Mouse (Mus musculus): ENCODE measurements at regions not wholly inside any gene's neighbourhood (a gene's known extent, or its start where the extent isn't known, plus 50 kb on each side); places are given as distances from the start of the nearest gene placed in this dataset.

GRCm38 (mm10) chr1:69453991-69454390 lies 233.1 kb downstream of the Ikzf2 start:
- TF ChIP-seq POLR2A (IDR thresholded peaks at IDR 0.05; ENCODE audit: control insufficient read depth, extremely low read depth, insufficient read depth, low read length, poor library complexity): no peak
- no peak for TF ChIP-seq CTCF (IDR thresholded peaks at IDR 0.05; ENCODE audit: borderline replicate concordance, control insufficient read depth, extremely low read depth, insufficient read depth, low read length, poor library complexity)
- Histone ChIP-seq H3K36me3 (ENCODE audit: control insufficient read depth, insufficient read depth, low read length) (no peaks in the 10 kb centered on the region), H3K4me3 (ENCODE audit: control insufficient read depth, insufficient read depth, low read length) (no peak overlapping the region), H3K27me3 (ENCODE audit: control insufficient read depth, insufficient read depth, low read length) (no peaks in the 10 kb centered on the region), H3K27ac (ENCODE audit: control insufficient read depth, insufficient read depth, low read length) (no peak overlapping the region), H3K4me1 (replicated peaks; ENCODE audit: control insufficient read depth, insufficient read depth, low read length) (no peaks in the 10 kb centered on the region; the same call in 1 of the 2 replicates)
- WGBS: 18% methylated on average over 3 of the region's 3 CpGs
- peak; percentile 2 for DNase-seq

- Histone ChIP-seq H3K36me3 (ENCODE audit: control insufficient read depth, insufficient read depth, low read length) (no peaks in the 10 kb centered on the region), H3K4me3 (ENCODE audit: control insufficient read depth, insufficient read depth, low read length) (no peak overlapping the region), H3K4me1 (replicated peaks; ENCODE audit: control insufficient read depth, insufficient read depth, low read length) (no peaks in the 10 kb centered on the region; the same call in 1 of the 2 replicates), H3K27ac (ENCODE audit: control insufficient read depth, insufficient read depth, low read length) (no peak overlapping the region), H3K27me3 (ENCODE audit: control insufficient read depth, insufficient read depth, low read length) (no peaks in the 10 kb centered on the region)
- TF ChIP-seq CTCF (IDR thresholded peaks at IDR 0.05; ENCODE audit: borderline replicate concordance, control insufficient read depth, extremely low read depth, insufficient read depth, low read length, poor library complexity): no peak
- TF ChIP-seq POLR2A (IDR thresholded peaks at IDR 0.05; ENCODE audit: control insufficient read depth, extremely low read depth, insufficient read depth, low read length, poor library complexity): no peak
- no peak for DNase-seq
Observed at GRCm38 (mm10) chr1:69452910-69453309, 234.1 kb downstream of the Ikzf2 start.

GRCm38 (mm10) chr1:69450455-69450854 lies 236.6 kb downstream of the Ikzf2 start:
- Histone ChIP-seq H3K27me3 (ENCODE audit: control insufficient read depth, insufficient read depth, low read length) (no peaks in the 10 kb centered on the region), H3K4me3 (ENCODE audit: control insufficient read depth, insufficient read depth, low read length) (no peak overlapping the region), H3K36me3 (ENCODE audit: control insufficient read depth, insufficient read depth, low read length) (no peaks in the 10 kb centered on the region), H3K4me1 (replicated peaks; ENCODE audit: control insufficient read depth, insufficient read depth, low read length) (peaks cover 2% of the 10 kb centered on the region; the same call in 1 of the 2 replicates), H3K27ac (ENCODE audit: control insufficient read depth, insufficient read depth, low read length) (no peak overlapping the region)
- TF ChIP-seq POLR2A (IDR thresholded peaks at IDR 0.05; ENCODE audit: control insufficient read depth, extremely low read depth, insufficient read depth, low read length, poor library complexity): no peak
- TF ChIP-seq CTCF (IDR thresholded peaks at IDR 0.05; ENCODE audit: borderline replicate concordance, control insufficient read depth, extremely low read depth, insufficient read depth, low read length, poor library complexity): no peak
- DNase-seq: no peak
- WGBS: 69% methylated on average over 2 of the region's 2 CpGs

GRCm38 (mm10) chr1:69447276-69447675 lies 239.8 kb downstream of the Ikzf2 start:
- Histone ChIP-seq H3K4me3 (ENCODE audit: control insufficient read depth, insufficient read depth, low read length) (no peak overlapping the region), H3K27me3 (ENCODE audit: control insufficient read depth, insufficient read depth, low read length) (no peaks in the 10 kb centered on the region), H3K36me3 (ENCODE audit: control insufficient read depth, insufficient read depth, low read length) (no peaks in the 10 kb centered on the region), H3K4me1 (replicated peaks; ENCODE audit: control insufficient read depth, insufficient read depth, low read length) (peaks cover 2% of the 10 kb centered on the region; the same call in 1 of the 2 replicates), H3K27ac (ENCODE audit: control insufficient read depth, insufficient read depth, low read length) (no peak overlapping the region)
- DNase-seq: no peak
- 95% methylated on average over 5 of the region's 5 CpGs for WGBS
- TF ChIP-seq CTCF (IDR thresholded peaks at IDR 0.05; ENCODE audit: borderline replicate concordance, control insufficient read depth, extremely low read depth, insufficient read depth, low read length, poor library complexity) (no peak), POLR2A (IDR thresholded peaks at IDR 0.05; ENCODE audit: control insufficient read depth, extremely low read depth, insufficient read depth, low read length, poor library complexity) (no peak)

- Histone ChIP-seq H3K27me3 (ENCODE audit: control insufficient read depth, insufficient read depth, low read length) (no peaks in the 10 kb centered on the region), H3K4me3 (ENCODE audit: control insufficient read depth, insufficient read depth, low read length) (no peak overlapping the region), H3K27ac (ENCODE audit: control insufficient read depth, insufficient read depth, low read length) (no peak overlapping the region), H3K36me3 (ENCODE audit: control insufficient read depth, insufficient read depth, low read length) (no peaks in the 10 kb centered on the region), H3K4me1 (replicated peaks; ENCODE audit: control insufficient read depth, insufficient read depth, low read length) (peaks cover 2% of the 10 kb centered on the region; the same call in 1 of the 2 replicates)
- no peak for DNase-seq
- no peak for TF ChIP-seq POLR2A (IDR thresholded peaks at IDR 0.05; ENCODE audit: control insufficient read depth, extremely low read depth, insufficient read depth, low read length, poor library complexity)
- no peak for TF ChIP-seq CTCF (IDR thresholded peaks at IDR 0.05; ENCODE audit: borderline replicate concordance, control insufficient read depth, extremely low read depth, insufficient read depth, low read length, poor library complexity)
- WGBS: 91% methylated on average over 4 of the region's 4 CpGs
Observed at GRCm38 (mm10) chr1:69444722-69445121, 242.3 kb downstream of the Ikzf2 start.

GRCm38 (mm10) chr1:69443466-69443865 lies 243.6 kb downstream of the Ikzf2 start:
- H3K4me1 ChIP-seq (replicated peaks; ENCODE audit: control insufficient read depth, insufficient read depth, low read length): peaks cover 2% of the 10 kb centered on the region; the same call in 1 of the 2 replicates
- no peaks in the 10 kb centered on the region for H3K27me3 ChIP-seq (ENCODE audit: control insufficient read depth, insufficient read depth, low read length)
- 72% methylated on average over 7 of the region's 7 CpGs for WGBS
- H3K36me3 ChIP-seq (ENCODE audit: control insufficient read depth, insufficient read depth, low read length): no peaks in the 10 kb centered on the region
- H3K27ac ChIP-seq (ENCODE audit: control insufficient read depth, insufficient read depth, low read length): no peak overlapping the region
- no peak overlapping the region for H3K4me3 ChIP-seq (ENCODE audit: control insufficient read depth, insufficient read depth, low read length)
- TF ChIP-seq CTCF (IDR thresholded peaks at IDR 0.05; ENCODE audit: borderline replicate concordance, control insufficient read depth, extremely low read depth, insufficient read depth, low read length, poor library complexity) (no peak), POLR2A (IDR thresholded peaks at IDR 0.05; ENCODE audit: control insufficient read depth, extremely low read depth, insufficient read depth, low read length, poor library complexity) (no peak)
- DNase-seq: no peak
